Mouse (Mus musculus) liver, embryonic 14.5 days (tissue): ENCODE data around the gene Btg1.

Source experiments
- CTCF ChIP-seq: IDR thresholded peaks from 2 replicates; pipeline ENCODE4 v1.5.1; 2016; ENCODE audit warnings: antibody characterized with exemption, low read depth, control low read depth
- EP300 ChIP-seq: IDR thresholded peaks from 2 replicates; pipeline ENCODE4 v1.6.1; 2016; ENCODE audit warnings: antibody characterized with exemption, low read depth

DNA sequence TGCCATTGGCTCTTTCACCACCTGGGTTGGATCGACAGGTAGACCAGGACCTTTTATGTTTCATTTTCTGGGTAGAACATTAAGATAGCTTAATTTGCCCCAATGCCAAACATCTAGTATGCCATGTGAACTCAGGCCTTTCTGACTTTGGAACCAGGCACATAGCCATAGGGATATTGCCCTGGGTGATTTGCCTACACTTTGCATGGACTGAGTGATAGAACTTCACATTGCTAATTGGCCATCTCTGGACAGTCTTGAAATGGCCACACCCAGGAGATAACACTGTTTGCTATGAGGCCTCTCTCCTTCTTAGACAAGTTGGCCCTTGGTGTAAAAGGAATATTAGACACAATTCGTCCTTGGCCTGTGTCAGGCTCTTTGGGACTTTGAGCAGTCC lies 7.6 kb downstream of the Btg1 start:
- TF ChIP-seq CTCF (no peak), EP300 (no peak)
